Mouse (Mus musculus) adrenal gland, postnatal 14 days (tissue): ENCODE results near the gene Dmrtc2. TPM values are rescaled to one million over a fixed set of nuclear protein-coding genes. Genes with fewer than 3 reads are reported as not detected.

Experiments
- DNase-seq: peaks from one replicate; pipeline ENCODE4 v3.0.0; 2021; ENCODE audit warnings: mixed read lengths
- total RNA-seq: library from RNA; stranded (reverse); gene quantifications from 2 replicates; pipeline ENCODE4 v1.2.3, GENCODE M21; 2021

Gene Dmrtc2
- total RNA-seq, 1 experiment from 2014 or later = not detected

- DNase-seq = no peak
Measured at GRCm38 (mm10) chr7:24902264-24902629, 32.4 kb downstream of the Dmrtc2 start.

- peak; percentile 84 for DNase-seq
Measured at GRCm38 (mm10) chr7:24902630-24903443, 33.0 kb downstream of the Dmrtc2 start, which contains the start of gene Arhgef1. Gene Arhgef1, plus strand, starts transcription at chr7:24902912.

- DNase-seq = no peak
Measured at GRCm38 (mm10) chr7:24903444-24903825, 33.6 kb downstream of the Dmrtc2 start.

GRCm38 (mm10) chr7:24904070-24904483 is 34.2 kb downstream of the Dmrtc2 start:
- peak; percentile 99 for DNase-seq

- peak; percentile 84 for DNase-seq
Measured at GRCm38 (mm10) chr7:24904936-24905335, 35.1 kb downstream of the Dmrtc2 start.

- no peak for DNase-seq
Measured at GRCm38 (mm10) chr7:24906551-24906950, 36.7 kb downstream of the Dmrtc2 start.

GRCm38 (mm10) chr7:24907211-24907748 is 37.4 kb downstream of the Dmrtc2 start:
- DNase-seq = peak; percentile 37

- no peak for DNase-seq
Measured at GRCm38 (mm10) chr7:24912480-24912879, 42.6 kb downstream of the Dmrtc2 start.

- peak; percentile 41 for DNase-seq
Measured at GRCm38 (mm10) chr7:24918763-24919323, 49.0 kb downstream of the Dmrtc2 start.

GRCm38 (mm10) chr7:24919728-24920127 is 49.9 kb downstream of the Dmrtc2 start:
- DNase-seq = no peak

Other genes with a start within 250 kb of the Dmrtc2 start
- gene Lypd3, start 233.5 kb upstream of the Dmrtc2 start, total RNA-seq = 0.38 and 0.59 TPM in 2 replicates
- not detected in 2 replicates for gene Tex101, start 193.4 kb upstream of the Dmrtc2 start, total RNA-seq
- not detected in 2 replicates for gene BC049730, start 160.8 kb upstream of the Dmrtc2 start, total RNA-seq
- gene Gm4763, start 143.1 kb upstream of the Dmrtc2 start, total RNA-seq = not detected in 2 replicates
- 0.49 and 0.63 TPM in 2 replicates for gene Cd177, start 109.7 kb upstream of the Dmrtc2 start, total RNA-seq
- gene Ceacam10, start 92.9 kb upstream of the Dmrtc2 start, total RNA-seq = 0.93 TPM in 1 of 2 replicates, not detected in the other
- gene Gm9844, start 7.8 kb upstream of the Dmrtc2 start, total RNA-seq = 1.4 TPM in 1 of 2 replicates, not detected in the other
- gene Lypd4, start 116 bp upstream of the Dmrtc2 start, total RNA-seq = not detected in 2 replicates
- gene Rps19, start 14.3 kb downstream of the Dmrtc2 start, total RNA-seq = 750 and 933 TPM in 2 replicates
- gene Cd79a, start 27.3 kb downstream of the Dmrtc2 start, total RNA-seq = 6.0 and 35.0 TPM in 2 replicates
- 94.9 and 164 TPM in 2 replicates for gene Arhgef1, start 32.9 kb downstream of the Dmrtc2 start, total RNA-seq
- gene Gm4881, start 74.4 kb downstream of the Dmrtc2 start, total RNA-seq = not detected in 2 replicates
- 212 and 238 TPM in 2 replicates for gene Rabac1, start 102.7 kb downstream of the Dmrtc2 start, total RNA-seq
- gene Atp1a3, start 135.9 kb downstream of the Dmrtc2 start, total RNA-seq = 35.6 and 39.8 TPM in 2 replicates
- gene Grik5, start 202.3 kb downstream of the Dmrtc2 start, total RNA-seq = 18.6 and 21.3 TPM in 2 replicates
- gene Zfp574, start 202.5 kb downstream of the Dmrtc2 start, total RNA-seq = 18.8 and 19.2 TPM in 2 replicates